ENCODE assay signal across 17 mouse cellular contexts in the genomic region with DNA sequence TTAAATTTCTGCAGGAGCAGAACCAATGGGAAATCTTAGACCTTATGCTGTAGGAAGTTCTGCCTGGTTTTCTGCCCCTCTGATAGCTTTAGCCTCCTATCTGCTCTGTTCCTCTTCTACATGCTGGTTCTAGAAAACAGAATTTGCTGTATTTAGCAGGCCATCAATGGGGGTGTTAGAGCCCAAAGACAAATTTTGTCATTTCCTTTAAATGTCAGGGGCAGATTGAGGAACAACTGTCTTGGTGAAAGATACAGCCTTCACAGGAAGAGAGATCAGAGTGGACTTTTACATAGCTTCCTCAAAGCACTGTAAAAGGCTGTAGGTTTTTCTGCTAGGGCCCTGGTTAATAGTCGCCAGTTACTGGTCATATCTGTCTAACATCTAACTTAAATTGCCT. TPM values are rescaled to one million over a fixed set of nuclear protein-coding genes. Genes with fewer than 3 reads are reported as not detected.
DNase-seq lines count a peak whose midpoint lies in the region; ATAC-seq and TF ChIP-seq lines count a peak whose summit lies in the region.
"Had no signal": no experiment of that assay in that cellular context is flagged by ENCODE, and none has a peak within 500 bp of the region (broad histone marks: within the 10 kb centered on the region; RNA-seq: fewer than 3 reads in every experiment).

No protein-coding gene starts in this region.

- 69% methylated on average over 1 of the region's 1 CpGs for WGBS in lung, adult 2 months

- TF ChIP-seq POLR2A in lung, adult 2 months (IDR thresholded peaks at IDR 0.05; ENCODE audit: borderline replicate concordance, extremely low read depth, low read depth, low read length), result no peak

- H3K4me1 ChIP-seq in lung, adult 2 months (ENCODE audit: control insufficient read depth, insufficient read depth, low read length), result no peaks in the 10 kb centered on the region
- H3K4me1 ChIP-seq: embryonic facial prominence, embryonic 12.5 days; forebrain, embryonic 15.5 days; heart, embryonic 15.5 days; hindbrain, embryonic 15.5 days had no signal

- DNase-seq in lung, postnatal 25 days (ENCODE audit: low spot score), result peak; percentile 7
- DNase-seq in lung, adult 2 months, result no peak
- DNase-seq in heart, postnatal 10 days, result no peak
- DNase-seq in urinary bladder, postnatal 36 days (ENCODE audit: low spot score in 2 of 2), result no peak
- DNase-seq: adrenal gland, adult 2 months; adrenal gland, postnatal 25 days; cerebellum, adult 2 months; cerebellum, postnatal 10 days; gastrocnemius, postnatal 10 days; heart, adult 2 months had no signal

- intact Hi-C loops in heart, postnatal 10 days (cut with DNase I), result no loop called here

- no peak for TF ChIP-seq CTCF in lung, adult 2 months (IDR thresholded peaks at IDR 0.05; ENCODE audit: insufficient read depth, low read length)

- ATAC-seq in hematopoietic stem cell, adult 5-6 weeks (replicated peaks in 1 of 2; ENCODE audit: insufficient read depth in 1 of 2, low FRiP score in 2 of 2, low TSS enrichment in 1 of 2, low read depth in 1 of 2, poor library complexity in 2 of 2, severe bottlenecking in 2 of 2), result peak; percentile 49 to 71; a peak in 3 of 4 replicates
- ATAC-seq in monocyte, adult 5-6 weeks (replicated peaks; ENCODE audit: insufficient number of reproducible peaks, low FRiP score, low TSS enrichment, poor library complexity, severe bottlenecking), result peak; percentile 80
- ATAC-seq in inflammation-experienced regulatory T-cells, adult 6 months, result no peak
- ATAC-seq: forebrain, embryonic 15.5 days had no signal

- no peak overlapping the region for H3K4me3 ChIP-seq in lung, adult 2 months (replicated peaks; ENCODE audit: extremely low read depth, low read depth, low read length)
- H3K4me3 ChIP-seq: embryonic facial prominence, embryonic 12.5 days; forebrain, embryonic 15.5 days; heart, adult 2 months; heart, embryonic 15.5 days; hindbrain, embryonic 15.5 days had no signal

RNA-seq across cellular contexts. Expression of a gene that starts 11.5 kb away (rescaled TPM):
- 4.1 and 6.6 TPM in 2 replicates for polyA plus RNA-seq in lung, adult 2 months (2012; rRNA removed)
- 13.8 and 24.0 TPM in 2 replicates for total RNA-seq in hematopoietic stem cell, adult 5-6 weeks (2017)
- 103 to 180 TPM (median 145 TPM) in 3 replicates for total RNA-seq in monocyte, adult 5-6 weeks (2017)
- total RNA-seq in heart, postnatal 10 days (2021), result 10 to 100 TPM; 17.7 to 22.8 TPM
- polyA plus RNA-seq in inflammation-experienced regulatory T-cells, adult 6 months (2017; shearing (Covaris generic)), result 10 to 100 TPM; 19.5 to 54.7 (median 22.6) TPM
